In genomic region chr4:107622296-107622695, GRCm38 (mm10) we compare ENCODE assay signal across 24 mouse cellular contexts.
DNase-seq lines count a peak whose midpoint lies in the region; ATAC-seq and TF ChIP-seq lines count a peak whose summit lies in the region.
"Had no signal": no experiment of that assay in that cellular context is flagged by ENCODE, and none has a peak within 500 bp of the region (broad histone marks: within the 10 kb centered on the region; RNA-seq: fewer than 3 reads in every experiment).

No protein-coding gene starts in this region.

- no peaks in the 10 kb centered on the region for H3K27me3 ChIP-seq in hindbrain, embryonic 14.5 days (ENCODE audit: control insufficient read depth, insufficient read depth, low read length)
- H3K27me3 ChIP-seq in hindbrain, embryonic 11.5 days (ENCODE audit: control insufficient read depth, insufficient read depth, low read length) = no peaks in the 10 kb centered on the region
- H3K27me3 ChIP-seq in midbrain, postnatal 0 days (ENCODE audit: insufficient read depth, low read length) = no peaks in the 10 kb centered on the region
- no peaks in the 10 kb centered on the region; the same call in 1 of the 2 replicates for H3K27me3 ChIP-seq in midbrain, embryonic 10.5 days (ENCODE audit: low read depth, poor library complexity, severe bottlenecking)
- H3K27me3 ChIP-seq: lung, embryonic 15.5 days had no signal

- H3K9ac ChIP-seq in hindbrain, embryonic 14.5 days = no peak overlapping the region
- H3K9ac ChIP-seq in hindbrain, embryonic 11.5 days (ENCODE audit: low read depth, low read length) = no peak overlapping the region
- no peak overlapping the region for H3K9ac ChIP-seq in midbrain, postnatal 0 days (replicated peaks; ENCODE audit: low read length, poor library complexity, severe bottlenecking)
- H3K9ac ChIP-seq: heart, embryonic 13.5 days; limb, embryonic 15.5 days; liver, embryonic 15.5 days; lung, embryonic 15.5 days had no signal

- no peak for TF ChIP-seq CTCF in midbrain, postnatal 0 days (IDR thresholded peaks at IDR 0.05)

- H3K4me1 ChIP-seq in hindbrain, embryonic 14.5 days (replicated peaks; ENCODE audit: control insufficient read depth, insufficient read depth, low read length) = peaks cover 9% of the 10 kb centered on the region; the same call in 1 of the 2 replicates
- H3K4me1 ChIP-seq in hindbrain, embryonic 11.5 days (replicated peaks; ENCODE audit: control insufficient read depth, insufficient read depth, low read length) = peaks cover 6% of the 10 kb centered on the region; the same call in 1 of the 2 replicates
- peaks cover 3% of the 10 kb centered on the region; the same call in 1 of the 2 replicates for H3K4me1 ChIP-seq in midbrain, postnatal 0 days (ENCODE audit: insufficient read depth, low read length)
- peaks cover 38% of the 10 kb centered on the region for H3K4me1 ChIP-seq in midbrain, embryonic 10.5 days
- H3K4me1 ChIP-seq: heart, embryonic 13.5 days; liver, embryonic 15.5 days; lung, embryonic 15.5 days had no signal

- H3K4me2 ChIP-seq in hindbrain, embryonic 14.5 days (replicated peaks) = no peak overlapping the region
- no peak overlapping the region for H3K4me2 ChIP-seq in hindbrain, embryonic 11.5 days (replicated peaks; ENCODE audit: low read depth, low read length)
- no peak overlapping the region for H3K4me2 ChIP-seq in midbrain, postnatal 0 days (ENCODE audit: low read depth, low read length, poor library complexity, severe bottlenecking)
- H3K4me2 ChIP-seq: heart, embryonic 13.5 days; limb, embryonic 15.5 days; liver, embryonic 15.5 days; lung, embryonic 15.5 days; midbrain, embryonic 11.5 days had no signal

- H3K36me3 ChIP-seq in hindbrain, embryonic 14.5 days (replicated peaks; ENCODE audit: control insufficient read depth, insufficient read depth) = no peaks in the 10 kb centered on the region
- no peaks in the 10 kb centered on the region for H3K36me3 ChIP-seq in hindbrain, embryonic 11.5 days (ENCODE audit: control insufficient read depth, insufficient read depth, low read length)
- no peaks in the 10 kb centered on the region for H3K36me3 ChIP-seq in midbrain, postnatal 0 days (ENCODE audit: insufficient read depth, low read length)
- H3K36me3 ChIP-seq in midbrain, embryonic 10.5 days = no peaks in the 10 kb centered on the region
- H3K36me3 ChIP-seq: forebrain, embryonic 10.5 days; heart, embryonic 13.5 days; limb, embryonic 15.5 days; liver, embryonic 15.5 days; lung, embryonic 15.5 days had no signal

- WGBS in hindbrain, embryonic 14.5 days = 48% methylated on average over 6 of the region's 6 CpGs
- WGBS in hindbrain, embryonic 11.5 days = 75% methylated on average over 6 of the region's 6 CpGs
- WGBS in midbrain, postnatal 0 days = 58% methylated on average over 6 of the region's 6 CpGs
- 78% methylated on average over 6 of the region's 6 CpGs for WGBS in midbrain, embryonic 10.5 days

- H3K4me3 ChIP-seq in hindbrain, embryonic 14.5 days (replicated peaks; ENCODE audit: low read length) = no peak overlapping the region
- no peak overlapping the region for H3K4me3 ChIP-seq in hindbrain, embryonic 11.5 days (ENCODE audit: low read depth, low read length)
- no peak overlapping the region for H3K4me3 ChIP-seq in midbrain, postnatal 0 days (ENCODE audit: low read depth, low read length)
- no peak overlapping the region for H3K4me3 ChIP-seq in midbrain, embryonic 10.5 days
- H3K4me3 ChIP-seq: forebrain, embryonic 10.5 days; heart, embryonic 13.5 days; limb, embryonic 15.5 days; liver, embryonic 15.5 days; lung, embryonic 15.5 days had no signal

- peak; percentile 29; the same call in 1 of the 2 replicates for ATAC-seq in hindbrain, embryonic 14.5 days (ENCODE audit: low FRiP score)
- no peak; the same call in 1 of the 2 replicates for ATAC-seq in hindbrain, embryonic 11.5 days (ENCODE audit: low FRiP score)
- no peak for ATAC-seq in midbrain, postnatal 0 days (ENCODE audit: low FRiP score)

- H3K9me3 ChIP-seq in hindbrain, embryonic 14.5 days (ENCODE audit: control insufficient read depth, low read length) = no peaks in the 10 kb centered on the region
- no peaks in the 10 kb centered on the region for H3K9me3 ChIP-seq in hindbrain, embryonic 11.5 days (ENCODE audit: control insufficient read depth, low read length)
- H3K9me3 ChIP-seq in midbrain, postnatal 0 days (ENCODE audit: low read length) = no peaks in the 10 kb centered on the region
- no peaks in the 10 kb centered on the region for H3K9me3 ChIP-seq in midbrain, embryonic 10.5 days (replicated peaks)
- H3K9me3 ChIP-seq: forebrain, embryonic 10.5 days; heart, embryonic 13.5 days; limb, embryonic 15.5 days; liver, embryonic 15.5 days; lung, embryonic 15.5 days had no signal

- no peak for DNase-seq in hindbrain, embryonic 14.5 days (ENCODE audit: low spot score)
- no peak for DNase-seq in hindbrain, embryonic 11.5 days (ENCODE audit: low spot score)
- peak; percentile 48 for DNase-seq in midbrain, postnatal 0 days (ENCODE audit: low spot score)
- DNase-seq in midbrain, embryonic 10.5 days (ENCODE audit: low spot score) = no peak
- DNase-seq in kidney, postnatal 10 days = peak; percentile 40
- DNase-seq in layer of hippocampus, adult 9-10 months (ENCODE audit: low spot score) = no peak
- DNase-seq in urinary bladder, postnatal 14 days (ENCODE audit: low spot score) = no peak
- DNase-seq: adrenal gland, postnatal 36 days; cerebellum, adult 11 months; gastrocnemius, postnatal 25 days; heart, adult 18-20 months; heart, postnatal 14 days; layer of hippocampus, adult 9-11 months; left cerebral cortex, postnatal 4 days; lung, postnatal 4 days; right cerebral cortex, adult 18-20 months; right cerebral cortex, postnatal 4 days; thymus, postnatal 14 days had no signal

- no peak overlapping the region for H3K27ac ChIP-seq in hindbrain, embryonic 14.5 days
- no peak overlapping the region for H3K27ac ChIP-seq in hindbrain, embryonic 11.5 days (ENCODE audit: low read depth, low read length)
- no peak overlapping the region for H3K27ac ChIP-seq in midbrain, postnatal 0 days (ENCODE audit: low read depth, low read length)
- no peak overlapping the region for H3K27ac ChIP-seq in midbrain, embryonic 10.5 days (replicated peaks)
- H3K27ac ChIP-seq: forebrain, embryonic 10.5 days; heart, embryonic 13.5 days; limb, embryonic 15.5 days; liver, embryonic 15.5 days; lung, embryonic 15.5 days had no signal

Comparison
In these comparisons a context has a peak if more than half of its experiments do, and no peak if none do; other contexts are left out.
1. DNase-seq: peak in midbrain, postnatal 0 days (single experiment) and kidney, postnatal 10 days (single experiment); none in hindbrain, embryonic 14.5 days (single experiment), hindbrain, embryonic 11.5 days (single experiment), midbrain, embryonic 10.5 days (single experiment), layer of hippocampus, adult 9-10 months (single experiment) and urinary bladder, postnatal 14 days (single experiment).